Mouse (Mus musculus) WW6 (cell line): ENCODE data around the gene Gm26602.

Source experiments
- DNase-seq: peaks from one replicate; pipeline ENCODE4 v3.0.0-alpha.2; 2013; ENCODE audit warnings: low read depth, low spot score

Gene Gm26602

GRCm38 (mm10) chr10:79931797-79932196 is 21.1 kb downstream of the Gm26602 start:
- no peak for DNase-seq

- DNase-seq = no peak
These were observed 22.1 kb downstream of the Gm26602 start for GRCm38 (mm10) chr10:79932736-79933135.

DNA sequence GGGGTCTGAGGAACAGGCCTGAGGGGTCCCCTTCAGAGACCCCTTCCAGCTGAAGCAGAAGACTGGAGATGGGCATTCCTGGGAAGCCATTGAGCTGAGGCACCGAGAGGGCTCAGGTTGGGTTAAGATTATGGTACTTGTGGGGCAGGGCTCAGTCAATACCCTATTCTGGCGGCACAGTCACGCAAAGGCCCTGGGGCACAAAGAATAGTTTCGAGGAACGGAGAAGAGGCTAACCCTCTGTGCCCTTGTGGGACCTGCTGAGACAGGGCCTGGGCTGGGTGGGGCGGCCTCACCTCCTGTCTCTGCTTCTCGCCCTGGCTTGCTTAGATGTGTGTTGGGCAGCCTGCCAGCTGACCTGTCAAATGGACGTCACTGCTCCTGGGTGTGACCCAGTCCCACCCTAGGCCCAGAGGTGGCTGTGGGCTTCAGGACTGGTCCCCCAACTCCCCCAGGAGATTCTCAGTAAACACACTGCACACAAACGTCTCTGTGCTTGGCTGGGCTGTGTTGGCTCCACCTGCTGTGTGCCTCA is 22.6 kb downstream of the Gm26602 start:
- DNase-seq = no peak

GRCm38 (mm10) chr10:79933861-79934260 is 23.2 kb downstream of the Gm26602 start:
- no peak for DNase-seq

DNA sequence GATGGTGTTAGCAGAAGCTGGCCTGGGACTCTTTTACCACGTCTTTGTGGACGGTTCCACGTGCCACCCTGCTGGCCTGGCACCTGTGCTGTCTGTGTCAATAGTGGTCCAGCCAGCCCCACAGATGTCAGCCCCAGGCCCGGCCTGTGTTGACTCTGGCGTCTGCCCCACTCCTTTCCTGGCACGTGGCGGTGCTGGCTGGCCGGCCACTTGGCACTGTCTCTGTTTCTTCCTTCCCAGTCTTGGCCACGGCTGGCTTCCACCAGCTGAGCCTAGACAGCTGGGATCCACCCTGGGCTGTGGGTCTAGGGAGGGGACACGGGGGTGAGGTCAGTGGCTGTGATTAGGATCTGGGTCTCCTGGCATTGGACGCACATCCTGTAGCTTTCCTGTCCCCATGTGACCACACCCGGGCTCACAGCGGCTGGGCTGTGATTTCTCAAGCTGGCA is 23.6 kb downstream of the Gm26602 start:
- no peak for DNase-seq

DNA sequence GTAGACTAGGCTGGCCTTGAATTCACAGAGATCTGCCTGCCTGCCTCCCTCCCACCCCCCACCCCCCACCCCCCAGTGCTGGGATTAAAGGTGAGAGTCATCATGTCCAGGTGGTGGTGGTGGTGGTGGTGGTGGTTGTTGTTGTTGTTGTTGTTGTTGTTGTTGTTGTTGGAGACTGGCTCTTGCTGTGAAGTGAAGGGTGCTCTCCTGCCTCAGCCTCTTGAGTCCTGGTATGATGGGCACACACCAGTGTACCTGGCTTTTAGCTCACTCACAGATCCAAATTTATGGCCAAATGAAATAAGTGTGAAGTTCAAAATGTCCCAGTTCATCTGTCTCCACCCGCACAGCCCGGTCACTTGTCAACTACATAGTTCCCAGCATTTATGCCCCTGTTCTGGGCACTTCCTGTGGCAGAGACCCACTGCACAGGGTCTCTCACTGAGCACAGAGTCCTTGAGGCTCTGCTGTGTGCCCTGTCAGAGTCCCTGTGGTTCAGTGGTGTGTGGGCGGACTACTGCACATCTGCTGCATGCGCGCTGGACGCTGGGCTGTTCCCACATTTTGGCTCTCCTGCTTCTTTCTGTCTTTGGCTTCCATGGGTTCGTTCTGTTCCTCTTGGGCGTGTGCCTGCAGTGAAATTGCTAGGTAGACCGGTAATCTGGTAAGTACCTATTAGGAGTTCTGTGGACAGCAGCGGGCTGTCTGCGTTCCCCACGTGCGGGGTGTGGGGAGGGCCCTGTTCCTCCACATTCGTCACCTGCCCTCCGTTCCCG is 24.3 kb downstream of the Gm26602 start:
- no peak for DNase-seq

DNA sequence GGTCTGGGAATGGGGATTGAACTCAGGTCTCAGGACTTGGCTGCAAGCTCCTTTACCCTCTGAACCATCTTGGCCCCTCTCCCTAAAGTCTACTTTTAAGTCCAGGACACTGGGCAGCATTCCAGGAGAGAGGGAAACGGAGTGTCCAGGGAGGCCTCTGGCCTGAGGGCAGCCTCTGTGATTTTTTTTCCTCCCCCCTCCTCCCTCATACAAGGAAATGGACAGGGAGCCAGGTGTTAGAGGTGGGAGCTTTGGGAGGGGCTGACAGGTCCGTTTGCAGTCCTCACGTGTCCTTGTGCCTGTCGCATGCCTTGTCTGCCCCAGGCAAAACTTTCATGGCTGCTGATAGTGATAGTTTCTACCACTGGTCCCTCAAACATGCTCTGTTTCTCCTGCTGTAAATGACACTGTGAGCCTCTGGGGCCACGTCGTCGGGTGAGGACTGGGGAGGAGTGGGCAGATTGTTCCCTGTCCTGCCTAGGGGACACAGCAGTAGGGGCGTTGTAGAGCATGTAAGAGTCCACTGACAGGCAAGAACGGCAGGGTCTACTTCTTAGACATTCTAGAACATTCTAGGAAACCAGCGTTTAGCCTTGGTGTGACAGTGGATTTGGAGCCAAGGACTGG is 25.7 kb downstream of the Gm26602 start:
- DNase-seq = no peak

DNA sequence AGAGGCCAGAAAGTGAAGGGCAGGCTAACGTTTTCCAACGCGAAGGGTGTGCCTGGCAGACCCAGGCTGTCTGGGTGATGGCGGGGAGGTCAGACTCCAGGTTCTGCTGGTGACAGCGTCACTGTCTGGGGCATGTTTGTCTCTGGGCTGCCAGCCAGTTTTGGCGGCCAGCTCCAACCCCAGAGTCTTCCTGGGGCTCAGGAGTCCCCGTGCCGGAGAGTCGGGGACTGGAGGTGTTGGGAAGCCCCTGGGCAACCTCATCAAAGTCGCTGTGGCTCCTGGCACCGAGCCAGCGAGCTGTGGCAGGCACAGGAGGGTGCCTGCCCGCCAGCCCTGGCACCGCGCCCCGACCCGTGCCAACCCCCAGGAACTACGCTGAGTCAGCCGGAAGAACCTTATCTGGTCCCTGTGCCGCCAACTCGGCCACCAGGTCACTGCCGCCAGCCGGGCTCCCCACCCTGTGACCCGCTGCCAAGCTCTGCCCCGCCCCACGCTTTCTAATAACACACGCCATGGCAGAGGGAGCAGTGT is 26.3 kb downstream of the Gm26602 start:
- DNase-seq = no peak

GRCm38 (mm10) chr10:79937775-79938526 is 27.3 kb downstream of the Gm26602 start:
- no peak for DNase-seq

DNA sequence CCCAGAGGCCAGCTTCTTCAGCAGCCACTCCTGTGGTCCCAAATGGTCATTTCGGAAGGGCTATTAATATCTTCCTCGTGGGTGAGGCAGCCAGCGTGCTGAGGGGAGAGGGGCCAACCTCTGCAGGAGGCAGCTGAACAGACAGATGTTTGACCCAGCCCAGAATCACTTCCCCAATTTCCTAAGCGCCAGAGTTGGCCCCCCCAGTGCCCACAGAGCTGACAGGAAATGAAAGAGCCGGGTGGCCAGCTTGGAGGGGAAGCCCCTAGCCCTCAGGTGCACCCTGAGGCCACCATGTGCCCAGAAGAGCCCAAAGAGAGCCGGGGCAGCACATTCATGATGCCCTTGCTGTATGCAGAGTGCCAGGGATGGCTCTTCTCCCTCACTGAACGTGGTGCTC is 30.1 kb downstream of the Gm26602 start:
- no peak for DNase-seq

DNA sequence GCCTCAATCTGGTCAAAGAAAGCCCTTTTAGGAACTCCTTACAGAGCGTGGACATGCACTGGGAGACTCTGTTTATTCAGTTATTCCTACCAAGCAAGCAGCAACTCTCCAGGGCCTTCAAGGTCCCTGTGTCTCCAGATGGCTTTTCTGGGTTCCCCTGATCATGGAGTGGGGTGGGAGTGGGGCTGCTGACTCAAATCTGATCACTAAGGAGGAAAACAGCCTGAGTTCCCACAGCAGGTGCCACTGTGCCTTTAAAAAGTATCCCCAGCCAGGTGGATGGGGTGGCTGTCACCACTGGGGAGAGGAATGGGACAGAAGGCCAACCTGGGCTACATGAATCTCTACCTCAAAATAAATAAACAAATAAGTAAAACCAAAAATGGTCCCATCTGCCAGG is 32.3 kb downstream of the Gm26602 start:
- DNase-seq = no peak

- no peak for DNase-seq
These were observed 32.8 kb downstream of the Gm26602 start for GRCm38 (mm10) chr10:79943471-79943901.

DNA sequence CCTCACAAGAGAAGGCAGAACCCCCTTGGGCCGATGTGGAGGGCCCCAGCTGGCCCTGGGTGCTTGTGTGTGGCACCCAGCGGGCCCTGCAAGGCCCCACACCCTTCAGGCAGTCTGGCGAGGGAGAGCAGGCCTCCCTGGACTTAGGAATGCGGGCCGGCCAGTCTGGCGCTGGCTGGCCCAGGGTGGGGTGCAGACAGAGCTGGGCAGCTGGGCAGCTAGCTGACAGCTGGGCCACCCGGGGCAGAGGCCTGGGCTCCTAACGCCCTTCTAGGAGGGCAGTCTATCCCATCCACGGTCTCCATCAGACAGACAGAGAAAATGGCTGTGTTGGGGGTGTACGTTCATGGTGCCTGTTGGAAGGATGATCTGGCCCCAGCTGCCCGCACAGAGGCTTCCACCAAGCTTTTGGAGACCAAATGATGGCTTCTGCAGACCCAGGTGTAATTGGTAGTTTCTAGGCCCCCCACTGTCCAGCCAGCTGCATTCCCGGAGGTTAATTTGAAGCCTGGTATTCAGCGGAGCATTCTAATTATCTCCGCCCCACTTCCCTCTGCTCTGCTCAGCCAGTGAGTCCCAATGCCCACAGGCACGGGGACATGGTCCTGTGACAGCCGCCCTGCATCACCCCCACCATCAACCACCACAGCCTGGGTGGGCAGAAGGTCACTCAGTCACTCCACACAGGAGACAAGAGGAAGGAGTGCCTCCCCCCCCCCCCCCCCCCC is 35.0 kb downstream of the Gm26602 start:
- no peak for DNase-seq

DNA sequence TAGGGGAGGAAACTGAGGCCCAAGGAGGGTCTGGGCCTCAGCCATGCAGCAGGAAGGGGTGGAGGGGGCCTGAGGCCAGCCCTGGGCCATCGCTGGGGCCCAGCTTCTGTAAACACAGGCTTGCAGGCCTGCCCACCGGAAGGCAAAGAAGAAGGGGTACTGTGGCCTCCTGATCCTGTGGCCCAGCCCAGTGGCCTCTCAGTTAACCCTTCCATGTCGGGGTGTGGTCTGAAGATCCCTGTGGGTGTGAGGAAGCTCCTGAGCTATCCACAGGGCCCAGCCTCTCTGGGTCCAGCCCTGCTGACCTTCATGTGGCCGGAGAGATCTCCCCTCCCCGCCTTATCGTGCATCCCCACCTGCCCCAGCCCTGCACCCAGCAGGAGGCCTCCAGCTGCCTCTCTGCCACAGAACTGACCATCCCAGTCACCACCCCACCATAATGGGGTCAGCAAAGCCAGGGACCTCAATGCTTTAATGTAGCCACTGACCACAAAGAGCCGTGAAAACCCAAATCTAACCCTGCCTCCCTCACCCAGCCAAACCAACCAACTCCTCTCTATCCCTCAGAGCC is 36.2 kb downstream of the Gm26602 start:
- no peak for DNase-seq

DNA sequence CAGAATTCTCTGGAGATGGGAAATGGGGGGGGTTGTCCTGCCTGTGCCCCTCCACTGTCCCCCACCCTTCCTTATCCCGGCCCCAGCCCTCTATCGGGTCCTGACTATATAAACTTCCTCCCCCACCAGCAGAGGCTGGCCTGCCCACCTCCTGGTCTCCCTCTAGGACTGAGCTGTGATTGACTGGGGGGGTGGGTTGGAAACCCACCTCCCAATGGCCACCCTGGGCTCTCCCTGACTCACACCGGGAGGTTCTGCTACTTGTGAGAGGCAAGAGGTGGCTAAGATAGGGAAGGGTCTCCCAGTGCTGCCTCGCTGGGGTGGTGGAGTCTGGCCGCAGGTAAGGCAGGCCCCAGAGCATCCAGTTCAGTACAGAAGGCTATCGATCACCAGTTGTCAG is 36.8 kb downstream of the Gm26602 start:
- no peak for DNase-seq

DNA sequence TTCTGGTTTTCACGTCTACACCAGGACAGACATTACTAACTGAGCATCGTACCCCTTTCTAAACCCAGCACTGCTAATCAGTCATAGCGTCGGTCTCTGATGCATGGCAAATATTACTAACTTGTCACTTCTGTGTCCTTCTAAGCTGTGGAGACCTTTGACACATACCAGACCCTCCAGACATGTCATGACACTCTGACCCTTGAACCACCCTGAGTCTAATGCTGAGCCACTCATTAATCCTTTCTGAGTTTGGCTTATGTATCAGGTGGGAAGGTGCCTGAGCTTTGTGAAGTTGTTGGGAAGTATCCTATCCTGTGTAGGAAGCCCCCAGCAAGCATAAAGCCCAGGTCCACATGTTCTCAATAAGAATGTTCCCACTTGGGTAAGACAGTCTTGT is 39.2 kb downstream of the Gm26602 start:
- no peak for DNase-seq

DNA sequence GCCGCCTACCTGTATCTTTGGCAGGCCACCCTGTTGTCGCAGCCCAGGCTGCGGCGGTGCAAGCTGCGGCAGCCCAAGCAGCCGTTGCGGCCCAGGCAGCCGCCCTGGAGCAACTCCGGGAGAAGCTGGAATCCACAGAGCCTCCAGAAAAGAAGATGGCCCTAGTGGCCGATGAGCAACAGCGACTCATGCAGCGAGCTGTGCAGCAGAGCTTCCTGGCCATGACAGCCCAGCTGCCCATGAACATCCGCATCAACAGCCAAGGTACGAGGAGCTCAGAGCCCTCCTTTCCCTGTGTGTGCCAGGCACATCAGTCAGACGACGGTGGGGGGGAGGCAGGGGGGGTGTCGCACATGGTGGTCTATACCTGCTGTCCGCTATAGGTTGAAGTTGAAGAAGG is 40.0 kb downstream of the Gm26602 start:
- DNase-seq = no peak

- no peak for DNase-seq
These were observed 43.3 kb downstream of the Gm26602 start for GRCm38 (mm10) chr10:79953946-79954345.

DNA sequence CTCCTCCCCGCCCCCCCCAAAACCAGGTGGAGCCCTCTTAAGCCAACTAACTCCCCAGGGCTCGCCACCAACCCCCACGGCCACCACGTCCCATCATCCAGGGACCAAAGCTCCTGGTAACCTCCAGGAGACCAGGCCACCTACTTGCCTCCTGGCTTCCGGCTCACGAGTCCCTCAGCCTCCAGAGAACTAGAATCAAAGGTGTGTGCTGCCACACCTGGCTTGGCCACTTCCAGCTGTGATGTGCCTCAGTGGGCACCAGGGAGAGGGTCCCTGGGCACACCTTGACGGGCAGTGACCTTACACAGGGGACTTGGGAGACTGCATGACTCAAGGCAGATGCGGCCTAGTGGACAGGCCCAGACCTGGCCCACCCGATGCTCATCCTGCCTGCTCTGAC is 45.0 kb downstream of the Gm26602 start:
- no peak for DNase-seq

DNA sequence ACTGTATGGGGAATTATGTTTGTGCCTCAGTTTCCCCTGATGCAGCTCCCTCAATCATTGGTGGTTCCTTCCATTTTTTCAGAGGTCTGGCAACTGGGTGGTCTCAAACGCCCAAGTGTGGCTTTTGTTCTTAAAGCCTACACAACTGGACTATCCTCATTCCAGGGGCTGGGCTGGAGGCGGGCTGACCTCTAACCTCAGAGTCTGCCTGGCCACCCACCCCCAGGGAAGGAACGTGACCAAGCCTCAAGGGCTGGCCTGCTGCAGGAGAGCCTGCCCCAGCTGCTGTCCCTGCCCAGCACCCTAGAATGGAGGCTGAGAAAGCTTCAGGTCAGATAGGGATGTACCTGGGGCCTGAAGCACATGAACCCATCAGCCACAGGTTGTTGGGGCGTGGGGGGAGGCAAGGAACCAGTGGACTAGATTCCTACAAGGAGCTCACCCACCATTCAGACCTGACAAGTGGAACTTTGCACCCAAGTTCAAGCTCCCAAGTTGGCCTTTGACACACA is 46.0 kb downstream of the Gm26602 start:
- DNase-seq = no peak
